Mouse (Mus musculus): Measurements from ENCODE around the gene Olfr484. TPM values are rescaled to one million over a fixed set of nuclear protein-coding genes. Genes with fewer than 3 reads are reported as not detected.

Gene Olfr484
- polyA plus RNA-seq (2015; fragmentation: Nextera tagmentation; extraction: Ambion mirVana): not detected in 2 replicates

DNA sequence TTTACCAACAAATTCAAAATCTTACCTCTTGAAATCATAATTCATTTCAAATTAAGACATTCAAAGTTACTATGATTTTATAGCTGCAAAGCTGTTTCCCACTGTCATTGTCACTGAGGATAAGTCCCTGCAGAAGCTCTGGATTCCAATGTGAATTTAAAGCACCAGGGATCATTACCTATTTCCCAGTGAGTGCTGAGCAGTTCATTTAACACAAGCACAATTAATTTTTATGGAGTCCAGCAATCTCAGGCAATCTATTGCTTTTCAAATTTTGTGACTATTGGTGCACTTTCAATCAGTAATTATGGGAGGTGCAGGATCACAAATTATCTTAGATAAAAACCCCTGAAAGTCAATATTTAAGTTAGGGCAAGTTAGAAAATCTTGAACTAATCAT is at the start of gene Olfr484:
Gene Olfr484 (minus strand): TSS at position 101 of the 400 bp plus-strand sequence.

GRCm38 (mm10) chr7:108172642-108173041 is 45.4 kb upstream of the Olfr484 start, which contains the start of gene Olfr486:
Gene Olfr486, minus strand, starts transcription at chr7:108172742.

DNA sequence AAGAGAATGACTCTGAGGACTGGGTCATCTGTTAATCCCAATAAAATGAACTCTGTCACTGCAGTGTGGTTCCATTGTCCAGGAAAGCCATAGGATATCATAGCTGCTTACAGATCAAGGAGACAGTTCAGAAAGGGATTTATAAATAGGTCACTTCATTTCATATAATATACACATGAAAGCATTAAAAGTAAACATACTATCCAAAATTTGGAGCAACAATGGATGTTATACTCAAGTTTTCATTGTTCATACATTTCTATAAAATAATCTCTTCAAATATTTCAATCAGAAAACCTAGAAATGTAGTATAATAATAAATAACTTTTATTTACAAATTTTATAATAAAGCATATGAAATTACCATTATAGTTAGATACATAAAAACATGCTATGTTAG is 32.5 kb upstream of the Olfr484 start, which contains the start of gene Olfr485:
Gene Olfr485 (minus strand): TSS at position 101 of the 400 bp plus-strand sequence.

GRCm38 (mm10) chr7:108100549-108100948 is 26.7 kb downstream of the Olfr484 start, which contains the start of gene Olfr483:
Gene Olfr483, plus strand, starts transcription at chr7:108100849.

GRCm38 (mm10) chr7:108097486-108097885 is 29.8 kb downstream of the Olfr484 start, which contains the start of gene Olfr482:
Gene Olfr482, minus strand, starts transcription at chr7:108097586.

GRCm38 (mm10) chr7:108079555-108079954 is 47.7 kb downstream of the Olfr484 start, which contains the start of gene Olfr481:
Gene Olfr481, plus strand, starts transcription at chr7:108079855.

Other genes starting within 250 kb of the Olfr484 start
- not detected in 2 replicates for gene Olfr472, start 229.5 kb downstream of the Olfr484 start, polyA plus RNA-seq (2015; fragmentation: Nextera tagmentation; extraction: Ambion mirVana)
- not detected in 2 replicates for gene Olfr473, start 197.0 kb downstream of the Olfr484 start, polyA plus RNA-seq (2015; fragmentation: Nextera tagmentation; extraction: Ambion mirVana)
- gene Olfr474, start 172.8 kb downstream of the Olfr484 start, polyA plus RNA-seq (2015; fragmentation: Nextera tagmentation; extraction: Ambion mirVana): not detected in 2 replicates
- not detected in 2 replicates for gene Olfr476, start 162.6 kb downstream of the Olfr484 start, polyA plus RNA-seq (2015; fragmentation: Nextera tagmentation; extraction: Ambion mirVana)
- not detected in 2 replicates for gene Olfr477, start 140.8 kb downstream of the Olfr484 start, polyA plus RNA-seq (2015; fragmentation: Nextera tagmentation; extraction: Ambion mirVana)
- not detected in 2 replicates for gene Olfr478, start 93.5 kb downstream of the Olfr484 start, polyA plus RNA-seq (2015; fragmentation: Nextera tagmentation; extraction: Ambion mirVana)
- gene Olfr479, start 76.8 kb downstream of the Olfr484 start, polyA plus RNA-seq (2015; fragmentation: Nextera tagmentation; extraction: Ambion mirVana): not detected in 2 replicates
- not detected in 2 replicates for gene Olfr480, start 60.1 kb downstream of the Olfr484 start, polyA plus RNA-seq (2015; fragmentation: Nextera tagmentation; extraction: Ambion mirVana)
- gene Olfr481, start 47.6 kb downstream of the Olfr484 start, polyA plus RNA-seq (2015; fragmentation: Nextera tagmentation; extraction: Ambion mirVana): not detected in 2 replicates
- gene Olfr482, start 29.9 kb downstream of the Olfr484 start, polyA plus RNA-seq (2015; fragmentation: Nextera tagmentation; extraction: Ambion mirVana): 0.12 TPM in 1 of 2 replicates, not detected in the other
- gene Olfr483, start 26.6 kb downstream of the Olfr484 start, polyA plus RNA-seq (2015; fragmentation: Nextera tagmentation; extraction: Ambion mirVana): not detected in 2 replicates
- gene Olfr485, start 32.4 kb upstream of the Olfr484 start, polyA plus RNA-seq (2015; fragmentation: Nextera tagmentation; extraction: Ambion mirVana): not detected in 2 replicates
- not detected in 2 replicates for gene Olfr486, start 45.3 kb upstream of the Olfr484 start, polyA plus RNA-seq (2015; fragmentation: Nextera tagmentation; extraction: Ambion mirVana)
- not detected in 2 replicates for gene Olfr487, start 87.2 kb upstream of the Olfr484 start, polyA plus RNA-seq (2015; fragmentation: Nextera tagmentation; extraction: Ambion mirVana)
- not detected in 2 replicates for gene Olfr488, start 130.9 kb upstream of the Olfr484 start, polyA plus RNA-seq (2015; fragmentation: Nextera tagmentation; extraction: Ambion mirVana)
- gene Olfr490, start 161.5 kb upstream of the Olfr484 start, polyA plus RNA-seq (2015; fragmentation: Nextera tagmentation; extraction: Ambion mirVana): not detected in 2 replicates
- gene Olfr491, start 186.0 kb upstream of the Olfr484 start, polyA plus RNA-seq (2015; fragmentation: Nextera tagmentation; extraction: Ambion mirVana): not detected in 2 replicates
- not detected in 2 replicates for gene Olfr492, start 196.2 kb upstream of the Olfr484 start, polyA plus RNA-seq (2015; fragmentation: Nextera tagmentation; extraction: Ambion mirVana)
- gene Olfr493, start 219.5 kb upstream of the Olfr484 start, polyA plus RNA-seq (2015; fragmentation: Nextera tagmentation; extraction: Ambion mirVana): not detected in 2 replicates
- gene Olfr494, start 237.9 kb upstream of the Olfr484 start, polyA plus RNA-seq (2015; fragmentation: Nextera tagmentation; extraction: Ambion mirVana): not detected in 2 replicates

Data from urinary bladder, postnatal 0 days (tissue).